Mouse (Mus musculus) neural tube, embryonic 12.5 days (tissue): ENCODE data around the gene Kmt2b. TPM values are rescaled to one million over a fixed set of nuclear protein-coding genes. Genes with fewer than 3 reads are reported as not detected.
A peak's percentile ranks its signal among the peaks of the same experiment; 100 is the strongest.

Experiments used
- ATAC-seq: fragments of 200-750 bp; cut with Nextera tagmentation; 2 replicates; pipeline ENCODE4 v1.8.0; 2017; ENCODE audit warnings: low read depth, mild to moderate bottlenecking, moderate TSS enrichment, moderate library complexity; ENCODE audit not compliant: low FRiP score
- H3K27ac ChIP-seq: fragments of 300-500 bp; sonication (generic); 2 replicates; pipeline ENCODE4 v1.5.1; 2016
- H3K27me3 ChIP-seq: fragments of 300-500 bp; sonication (generic); replicated peaks from 2 replicates; pipeline ENCODE4 v1.6.1; 2016; ENCODE audit warnings: mild to moderate bottlenecking
- H3K36me3 ChIP-seq: fragments of 300-500 bp; sonication (generic); 2 replicates; pipeline ENCODE4 v1.6.1; 2016; ENCODE audit warnings: mild to moderate bottlenecking
- H3K4me1 ChIP-seq: fragments of 300-500 bp; sonication (generic); 2 replicates; pipeline ENCODE4 v1.6.1; 2016
- H3K4me2 ChIP-seq: fragments of 300-500 bp; sonication (generic); replicated peaks from 2 replicates; pipeline ENCODE4 v1.6.1; 2016; ENCODE audit warnings: mild to moderate bottlenecking
- H3K4me3 ChIP-seq: fragments of 300-500 bp; sonication (generic); 2 replicates; pipeline ENCODE4 v1.5.1; 2016
- H3K9ac ChIP-seq: fragments of 300-500 bp; sonication (generic); 2 replicates; pipeline ENCODE4 v1.6.1; 2016; ENCODE audit warnings: mild to moderate bottlenecking
- H3K9me3 ChIP-seq: fragments of 300-500 bp; sonication (generic); 2 replicates; pipeline ENCODE4 v1.6.1; 2016; ENCODE audit warnings: mild to moderate bottlenecking
- WGBS: fragments of 180-500 bp; shearing (Covaris S2); methylation state at CpG from one replicate; pipeline ENCODE4 v1.1.7; 2016; 5-methylcytosine and 5-hydroxymethylcytosine counted together
- polyA plus RNA-seq: library from polyadenylated mRNA; unstranded; fragments of >200 nt; fragmentation: Nextera tagmentation; extraction: Ambion mirVana; gene quantifications from 2 replicates; pipeline ENCODE4 v1.2.1, GENCODE M21; 2016

Kmt2b gene
- polyA plus RNA-seq, 1 experiment from 2014 or later = 12.2 TPM

- no peak for ATAC-seq
- Histone ChIP-seq H3K4me2 (no peak overlapping the region), H3K4me3 (no peak overlapping the region), H3K27ac (no peak overlapping the region), H3K9ac (no peak overlapping the region), H3K36me3 (peaks cover 65% of the 10 kb centered on the region), H3K9me3 (no peaks in the 10 kb centered on the region), H3K4me1 (peaks cover 19% of the 10 kb centered on the region), H3K27me3 (no peaks in the 10 kb centered on the region)
- WGBS = 98% methylated on average over 7 of the region's 7 CpGs
These were observed 3.4 kb downstream of the Kmt2b start for GRCm38 (mm10) chr7:30585170-30585569.

GRCm38 (mm10) chr7:30584339-30584738 is 4.2 kb downstream of the Kmt2b start:
- peaks cover 13% of the 10 kb centered on the region for H3K4me1 ChIP-seq
- H3K4me2 ChIP-seq = no peak overlapping the region
- H3K9me3 ChIP-seq = no peaks in the 10 kb centered on the region
- H3K27me3 ChIP-seq = no peaks in the 10 kb centered on the region
- H3K9ac ChIP-seq = no peak overlapping the region
- peaks cover 73% of the 10 kb centered on the region for H3K36me3 ChIP-seq
- 96% methylated on average over 10 of the region's 10 CpGs for WGBS
- H3K4me3 ChIP-seq = no peak overlapping the region
- H3K27ac ChIP-seq = no peak overlapping the region
- no peak for ATAC-seq

GRCm38 (mm10) chr7:30581547-30581946 is 7.0 kb downstream of the Kmt2b start:
- Histone ChIP-seq H3K4me3 (no peak overlapping the region), H3K4me1 (peaks cover 2% of the 10 kb centered on the region), H3K27me3 (no peaks in the 10 kb centered on the region), H3K9ac (no peak overlapping the region), H3K36me3 (peaks cover 99% of the 10 kb centered on the region), H3K27ac (no peak overlapping the region), H3K4me2 (no peak overlapping the region), H3K9me3 (no peaks in the 10 kb centered on the region)
- ATAC-seq = no peak
- 97% methylated on average over 16 of the region's 16 CpGs for WGBS

- H3K27me3 ChIP-seq = no peaks in the 10 kb centered on the region
- peaks cover 99% of the 10 kb centered on the region for H3K36me3 ChIP-seq
- WGBS = 95% methylated on average over 8 of the region's 8 CpGs
- H3K27ac ChIP-seq = no peak overlapping the region
- no peaks in the 10 kb centered on the region for H3K4me1 ChIP-seq
- no peaks in the 10 kb centered on the region for H3K9me3 ChIP-seq
- H3K9ac ChIP-seq = no peak overlapping the region
- no peak overlapping the region for H3K4me3 ChIP-seq
- no peak overlapping the region for H3K4me2 ChIP-seq
- no peak for ATAC-seq
These were observed 8.6 kb downstream of the Kmt2b start for GRCm38 (mm10) chr7:30579950-30580349.

- 84% methylated on average over 2 of the region's 2 CpGs for WGBS
- Histone ChIP-seq H3K9ac (no peak overlapping the region), H3K27me3 (no peaks in the 10 kb centered on the region), H3K27ac (no peak overlapping the region), H3K4me2 (no peak overlapping the region), H3K4me1 (no peaks in the 10 kb centered on the region), H3K9me3 (no peaks in the 10 kb centered on the region), H3K4me3 (no peak overlapping the region), H3K36me3 (peaks cover 94% of the 10 kb centered on the region)
- ATAC-seq = no peak
These were observed 15.6 kb downstream of the Kmt2b start for GRCm38 (mm10) chr7:30572969-30573368.

- Histone ChIP-seq H3K27ac (no peak overlapping the region), H3K27me3 (no peaks in the 10 kb centered on the region), H3K9ac (no peak overlapping the region), H3K4me3 (no peak overlapping the region), H3K4me1 (no peaks in the 10 kb centered on the region), H3K4me2 (no peak overlapping the region), H3K9me3 (no peaks in the 10 kb centered on the region), H3K36me3 (peaks cover 91% of the 10 kb centered on the region)
- no peak for ATAC-seq
- WGBS = 90% methylated on average over 5 of the region's 5 CpGs
These were observed 16.1 kb downstream of the Kmt2b start for GRCm38 (mm10) chr7:30572389-30572788.

- Histone ChIP-seq H3K36me3 (peaks cover 66% of the 10 kb centered on the region), H3K27me3 (no peaks in the 10 kb centered on the region), H3K4me2 (no peak overlapping the region), H3K4me1 (peaks cover 10% of the 10 kb centered on the region), H3K4me3 (no peak overlapping the region), H3K9ac (no peak overlapping the region), H3K9me3 (no peaks in the 10 kb centered on the region), H3K27ac (no peak overlapping the region)
- WGBS = 88% methylated on average over 11 of the region's 11 CpGs
- no peak for ATAC-seq
These were observed 21.0 kb downstream of the Kmt2b start for GRCm38 (mm10) chr7:30567555-30567954.

GRCm38 (mm10) chr7:30566033-30566432 is 22.5 kb downstream of the Kmt2b start:
- Histone ChIP-seq H3K36me3 (peaks cover 55% of the 10 kb centered on the region), H3K27me3 (no peaks in the 10 kb centered on the region), H3K9ac (no peak overlapping the region), H3K27ac (no peak overlapping the region), H3K4me1 (peaks cover 17% of the 10 kb centered on the region), H3K9me3 (no peaks in the 10 kb centered on the region), H3K4me2 (no peak overlapping the region), H3K4me3 (no peak overlapping the region)
- no peak for ATAC-seq
- WGBS = 90% methylated on average over 9 of the region's 9 CpGs

GRCm38 (mm10) chr7:30564970-30565571 is 23.5 kb downstream of the Kmt2b start, which contains the start of gene Igflr1:
Gene Igflr1, plus strand, starts transcription at chr7:30565427.
- H3K27me3 ChIP-seq = no peaks in the 10 kb centered on the region
- H3K9me3 ChIP-seq = no peaks in the 10 kb centered on the region
- no peak within 1 kb of the TSS for H3K9ac ChIP-seq
- no peak within 1 kb of the TSS for H3K4me3 ChIP-seq
- peaks cover 47% of the 10 kb centered on the region for H3K36me3 ChIP-seq
- peak within 1 kb of the TSS; percentile 81; the same call in 1 of the 2 replicates for H3K4me2 ChIP-seq
- whole genome bisulfite sequencing = 97% methylated on average over 12 of the region's 12 CpGs
- H3K27ac ChIP-seq = no peak within 1 kb of the TSS
- H3K4me1 ChIP-seq = peaks cover 17% of the 10 kb centered on the region
- no peak for ATAC-seq

GRCm38 (mm10) chr7:30563906-30564280 is 24.6 kb downstream of the Kmt2b start:
- peak overlapping the region; percentile 81 for H3K4me2 ChIP-seq
- peak overlapping the region; percentile 70 for H3K9ac ChIP-seq
- H3K4me1 ChIP-seq = peaks cover 19% of the 10 kb centered on the region
- H3K27me3 ChIP-seq = no peaks in the 10 kb centered on the region
- H3K36me3 ChIP-seq = peaks cover 35% of the 10 kb centered on the region
- no peak overlapping the region for H3K27ac ChIP-seq
- WGBS = 24% methylated on average over 6 of the region's 6 CpGs
- H3K4me3 ChIP-seq = peak overlapping the region; percentile 74
- H3K9me3 ChIP-seq = no peaks in the 10 kb centered on the region
- no peak for ATAC-seq

- Histone ChIP-seq H3K4me2 (peak within 1 kb of the TSS; percentile 81), H3K36me3 (peaks cover 29% of the 10 kb centered on the region), H3K4me1 (peaks cover 24% of the 10 kb centered on the region), H3K27me3 (no peaks in the 10 kb centered on the region), H3K9ac (peak within 1 kb of the TSS; percentile 70), H3K9me3 (no peaks in the 10 kb centered on the region), H3K4me3 (peak within 1 kb of the TSS; percentile 74), H3K27ac (peak within 1 kb of the TSS; percentile 75)
- WGBS = under 1% methylated on average over 45 of the region's 45 CpGs
- peak; percentile 86 for ATAC-seq
These were observed 25.2 kb downstream of the Kmt2b start, which contains the start of the genes U2af1l4, Gm49396 and Psenen for GRCm38 (mm10) chr7:30563117-30563905. Gene U2af1l4, plus strand, starts transcription at chr7:30563301. Gene Gm49396, plus strand, starts transcription at chr7:30563344. Gene Psenen, minus strand, starts transcription at chr7:30563627.

GRCm38 (mm10) chr7:30562526-30563116 is 25.9 kb downstream of the Kmt2b start:
- Histone ChIP-seq H3K9ac (peak overlapping the region; percentile 55), H3K9me3 (no peaks in the 10 kb centered on the region), H3K27ac (no peak overlapping the region), H3K36me3 (peaks cover 26% of the 10 kb centered on the region), H3K4me2 (peak overlapping the region; percentile 81), H3K4me1 (peaks cover 29% of the 10 kb centered on the region), H3K4me3 (peak overlapping the region; percentile 74), H3K27me3 (no peaks in the 10 kb centered on the region)
- no peak for ATAC-seq
- 3% methylated on average over 27 of the region's 27 CpGs for WGBS
